Mouse (Mus musculus): ENCODE results near the gene Gm10382. TPM values are rescaled to one million over a fixed set of nuclear protein-coding genes. Genes with fewer than 3 reads are reported as not detected.
"Not testable (repeated sequence)": the region's sequence is repeated elsewhere in the genome, so short reads cannot be mapped to it uniquely, and the experiment has no call there.

Gene Gm10382
- polyA plus RNA-seq, 1 experiment from 2014 or later, result 0.58 TPM

GRCm38 (mm10) chr5:125388358-125389092 lies 597 bp upstream of the Gm10382 start:
- no peaks in the 10 kb centered on the region for H3K9me3 ChIP-seq (ENCODE audit: control insufficient read depth, low read length)
- H3K36me3 ChIP-seq (ENCODE audit: control insufficient read depth, insufficient read depth, low read length), result peaks cover 21% of the 10 kb centered on the region
- peak overlapping the region; percentile 98 for H3K9ac ChIP-seq (replicated peaks; ENCODE audit: low read length)
- DNase-seq (no peak), ATAC-seq (ENCODE audit: low FRiP score, low TSS enrichment) (no peak)
- 29% methylated on average over 13 of the region's 13 CpGs for WGBS
- H3K27ac ChIP-seq (replicated peaks; ENCODE audit: low read depth, low read length), result no peak overlapping the region
- H3K27me3 ChIP-seq (ENCODE audit: control insufficient read depth, insufficient read depth, low read length), result no peaks in the 10 kb centered on the region
- peak overlapping the region; percentile 100 for H3K4me2 ChIP-seq (ENCODE audit: low read length)
- H3K4me3 ChIP-seq (replicated peaks; ENCODE audit: low read depth, low read length), result peak overlapping the region; percentile 100
- H3K4me1 ChIP-seq (ENCODE audit: control insufficient read depth, insufficient read depth, low read length), result peaks cover 37% of the 10 kb centered on the region

DNA sequence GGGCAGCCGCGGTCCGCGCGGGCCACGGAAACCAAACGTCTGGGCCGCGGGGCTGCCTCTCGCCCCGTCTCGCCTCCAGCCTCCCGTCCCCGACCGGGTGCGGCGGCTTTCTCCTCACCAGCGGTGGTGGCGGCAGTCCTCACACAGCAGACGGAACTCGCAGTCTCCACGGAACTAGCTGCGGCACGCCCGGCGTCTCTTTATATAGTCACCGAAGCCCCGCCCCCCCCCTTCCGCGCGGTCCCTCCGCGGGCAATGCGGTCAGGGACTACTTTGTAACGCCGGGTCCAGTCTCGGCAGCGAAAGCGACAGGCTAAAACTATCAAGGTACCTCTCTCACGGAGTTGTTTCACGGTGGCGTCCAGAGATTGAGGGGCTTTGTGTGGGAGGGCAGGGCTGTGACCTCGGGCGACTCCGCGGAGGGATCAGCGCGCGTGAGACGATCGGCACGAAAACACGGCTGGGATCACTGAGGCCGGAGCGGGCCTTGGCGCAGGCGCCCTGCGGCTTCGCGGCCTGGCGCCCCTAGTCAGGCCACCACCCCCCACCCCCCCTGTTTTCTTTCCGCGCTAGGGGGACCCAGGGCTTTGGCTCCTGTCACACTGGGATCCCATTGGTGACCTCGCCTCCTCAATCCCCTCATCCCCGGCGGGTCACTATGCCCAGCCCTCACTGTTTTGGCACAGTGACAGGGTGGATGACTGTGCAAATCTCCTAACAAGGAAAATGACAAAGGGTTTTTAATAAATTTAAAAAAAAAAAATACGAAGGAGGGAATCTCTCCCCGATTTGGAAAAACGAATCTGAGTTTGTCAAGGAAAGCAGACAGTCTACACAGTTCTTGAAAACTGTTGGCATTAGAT lies 688 bp downstream of the Gm10382 start, which contains the start of gene Ubc:
Gene Ubc, minus strand, starts transcription at position 624 of the 863 bp plus-strand sequence.
- Histone ChIP-seq H3K4me1 (ENCODE audit: control insufficient read depth, insufficient read depth, low read length) (peaks cover 43% of the 10 kb centered on the region), H3K9ac (replicated peaks; ENCODE audit: low read length) (peak within 1 kb of the TSS; percentile 98), H3K36me3 (ENCODE audit: control insufficient read depth, insufficient read depth, low read length) (peaks cover 13% of the 10 kb centered on the region), H3K4me3 (replicated peaks; ENCODE audit: low read depth, low read length) (peak within 1 kb of the TSS; percentile 100), H3K27me3 (ENCODE audit: control insufficient read depth, insufficient read depth, low read length) (no peaks in the 10 kb centered on the region), H3K27ac (replicated peaks; ENCODE audit: low read depth, low read length) (peak within 1 kb of the TSS; percentile 100), H3K9me3 (ENCODE audit: control insufficient read depth, low read length) (no peaks in the 10 kb centered on the region), H3K4me2 (ENCODE audit: low read length) (peak within 1 kb of the TSS; percentile 100)
- DNase-seq, result peak; percentile 94
- under 1% methylated on average over 68 of the region's 69 CpGs for WGBS
- peak; percentile 75 for ATAC-seq (ENCODE audit: low FRiP score, low TSS enrichment)

DNA sequence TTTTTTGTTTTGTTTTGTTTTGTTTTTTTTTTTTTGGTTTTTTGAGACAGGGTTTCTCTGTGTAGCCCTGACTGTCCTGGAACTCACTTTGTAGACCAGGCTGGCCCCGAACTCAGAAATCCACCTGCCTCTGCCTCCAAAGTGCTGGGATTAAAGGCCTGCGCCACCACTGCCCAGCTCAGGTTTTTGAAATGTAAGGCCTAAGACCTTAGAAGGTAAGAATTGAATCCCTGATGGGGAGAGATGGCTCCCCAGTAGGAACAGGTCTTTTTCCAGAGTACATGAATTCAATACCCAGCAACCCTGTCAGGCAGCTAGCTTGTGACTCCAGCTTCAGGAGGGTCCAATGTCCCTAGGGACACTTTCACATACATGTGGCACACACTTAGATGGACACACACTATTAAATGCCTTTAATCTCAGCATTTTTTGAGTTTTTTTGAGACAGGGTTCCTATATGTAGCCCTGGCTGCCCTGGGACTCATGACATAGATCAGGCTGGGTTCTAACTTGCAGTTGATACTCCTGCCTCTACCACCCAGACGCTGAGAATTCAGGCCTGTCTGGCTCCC lies 1.9 kb downstream of the Gm10382 start:
- H3K4me1 ChIP-seq (ENCODE audit: control insufficient read depth, insufficient read depth, low read length), result peaks cover 40% of the 10 kb centered on the region

GRCm38 (mm10) chr5:125391609-125392008 lies 2.5 kb downstream of the Gm10382 start:
- no peak for ATAC-seq (ENCODE audit: low FRiP score, low TSS enrichment)
- H3K9me3 ChIP-seq (ENCODE audit: control insufficient read depth, low read length), result no peaks in the 10 kb centered on the region
- DNase-seq, result no peak
- WGBS, result 88% methylated on average over 5 of the region's 5 CpGs
- H3K27ac ChIP-seq (replicated peaks; ENCODE audit: low read depth, low read length), result no peak overlapping the region
- H3K36me3 ChIP-seq (ENCODE audit: control insufficient read depth, insufficient read depth, low read length), result no peaks in the 10 kb centered on the region
- peaks cover 40% of the 10 kb centered on the region for H3K4me1 ChIP-seq (ENCODE audit: control insufficient read depth, insufficient read depth, low read length)
- no peaks in the 10 kb centered on the region for H3K27me3 ChIP-seq (ENCODE audit: control insufficient read depth, insufficient read depth, low read length)
- H3K4me3 ChIP-seq (replicated peaks; ENCODE audit: low read depth, low read length), result no peak overlapping the region
- no peak overlapping the region for H3K9ac ChIP-seq (replicated peaks; ENCODE audit: low read length)
- no peak overlapping the region for H3K4me2 ChIP-seq (ENCODE audit: low read length)

More for the DNA sequence above, 1.9 kb downstream of the Gm10382 start:
- Histone ChIP-seq H3K4me3 (replicated peaks; ENCODE audit: low read depth, low read length) (no peak overlapping the region), H3K9ac (replicated peaks; ENCODE audit: low read length) (no peak overlapping the region), H3K27me3 (ENCODE audit: control insufficient read depth, insufficient read depth, low read length) (no peaks in the 10 kb centered on the region), H3K9me3 (ENCODE audit: control insufficient read depth, low read length) (no peaks in the 10 kb centered on the region), H3K36me3 (ENCODE audit: control insufficient read depth, insufficient read depth, low read length) (peaks cover under 1% of the 10 kb centered on the region), H3K4me2 (ENCODE audit: low read length) (no peak overlapping the region), H3K27ac (replicated peaks; ENCODE audit: low read depth, low read length) (no peak overlapping the region; the same call in 1 of the 2 replicates)
- 97% methylated on average over 3 of the region's 3 CpGs for WGBS
- ATAC-seq (ENCODE audit: low FRiP score, low TSS enrichment) (no peak), DNase-seq (no peak)

- ATAC-seq (ENCODE audit: low FRiP score, low TSS enrichment); DNase-seq; H3K27me3 ChIP-seq (ENCODE audit: control insufficient read depth, insufficient read depth, low read length); H3K36me3 ChIP-seq (ENCODE audit: control insufficient read depth, insufficient read depth, low read length); H3K9me3 ChIP-seq (ENCODE audit: control insufficient read depth, low read length); H3K9ac ChIP-seq (replicated peaks; ENCODE audit: low read length); H3K4me3 ChIP-seq (replicated peaks; ENCODE audit: low read depth, low read length); H3K4me2 ChIP-seq (ENCODE audit: low read length): not testable (repeated sequence)
- Histone ChIP-seq H3K27ac (replicated peaks; ENCODE audit: low read depth, low read length) (peak overlapping the region; percentile 99), H3K4me1 (ENCODE audit: control insufficient read depth, insufficient read depth, low read length) (peaks cover 40% of the 10 kb centered on the region)
- WGBS, result 90% methylated on average over 4 of the region's 4 CpGs
These were observed 3.1 kb downstream of the Gm10382 start for GRCm38 (mm10) chr5:125392176-125392575.

GRCm38 (mm10) chr5:125392618-125392976 lies 3.5 kb downstream of the Gm10382 start:
- 0 out of 2 replicates have a peak overlapping the region, but pooled peaks have one; percentile 2 for H3K9ac ChIP-seq (replicated peaks; ENCODE audit: low read length)
- ATAC-seq (ENCODE audit: low FRiP score, low TSS enrichment) (no peak), DNase-seq (no peak)
- peaks cover 40% of the 10 kb centered on the region for H3K4me1 ChIP-seq (ENCODE audit: control insufficient read depth, insufficient read depth, low read length)
- 7% methylated on average over 1 of the region's 1 CpGs for WGBS
- no peaks in the 10 kb centered on the region for H3K36me3 ChIP-seq (ENCODE audit: control insufficient read depth, insufficient read depth, low read length)
- H3K4me3 ChIP-seq (replicated peaks; ENCODE audit: low read depth, low read length), result no peak overlapping the region
- H3K4me2 ChIP-seq (ENCODE audit: low read length), result peak overlapping the region; percentile 70
- H3K27ac ChIP-seq (replicated peaks; ENCODE audit: low read depth, low read length), result peak overlapping the region; percentile 99
- H3K9me3 ChIP-seq (ENCODE audit: control insufficient read depth, low read length), result no peaks in the 10 kb centered on the region
- no peaks in the 10 kb centered on the region for H3K27me3 ChIP-seq (ENCODE audit: control insufficient read depth, insufficient read depth, low read length)

GRCm38 (mm10) chr5:125392977-125393621 lies 4.0 kb downstream of the Gm10382 start:
- DNase-seq (peak; percentile 96), ATAC-seq (ENCODE audit: low FRiP score, low TSS enrichment) (peak; percentile 90)
- WGBS, result under 1% methylated on average over 20 of the region's 20 CpGs
- Histone ChIP-seq H3K4me1 (ENCODE audit: control insufficient read depth, insufficient read depth, low read length) (peaks cover 39% of the 10 kb centered on the region), H3K4me3 (replicated peaks; ENCODE audit: low read depth, low read length) (peak overlapping the region; percentile 32), H3K4me2 (ENCODE audit: low read length) (peak overlapping the region; percentile 70), H3K9me3 (ENCODE audit: control insufficient read depth, low read length) (no peaks in the 10 kb centered on the region), H3K36me3 (ENCODE audit: control insufficient read depth, insufficient read depth, low read length) (no peaks in the 10 kb centered on the region), H3K27ac (replicated peaks; ENCODE audit: low read depth, low read length) (peak overlapping the region; percentile 99), H3K27me3 (ENCODE audit: control insufficient read depth, insufficient read depth, low read length) (no peaks in the 10 kb centered on the region), H3K9ac (replicated peaks; ENCODE audit: low read length) (peak overlapping the region; percentile 56)

All from midbrain, embryonic 14.5 days (tissue).